Mouse (Mus musculus) myocyte (in vitro differentiated cells): ENCODE measurements around the gene Zfp804b.

ENCODE experiments used
- CEBPB ChIP-seq: IDR thresholded peaks from 2 replicates; pipeline ENCODE4 v1.6.1; 2011; ENCODE audit warnings: mild to moderate bottlenecking, moderate library complexity; ENCODE audit not compliant: poor library complexity, insufficient read depth, severe bottlenecking
- E2F4 ChIP-seq: IDR thresholded peaks from one replicate; pipeline ENCODE4 v1.6.1; 2011; ENCODE audit warnings: mild to moderate bottlenecking, control low read depth, moderate library complexity; ENCODE audit not compliant: insufficient read depth
- MAX ChIP-seq: IDR thresholded peaks from one replicate; pipeline ENCODE4 v1.6.1; 2011; ENCODE audit warnings: low read depth, mild to moderate bottlenecking, control low read depth
- MYOD1 ChIP-seq, 3 experiments: IDR thresholded peaks; one replicate each; pipeline ENCODE4 v1.6.1; 2011; ENCODE audit warnings: control low read depth in 2 of 3, low read depth in 2 of 3, mild to moderate bottlenecking in 2 of 3, moderate library complexity in 1 of 3; ENCODE audit not compliant: insufficient read length in 2 of 3, control insufficient read depth in 1 of 3
- POLR2A ChIP-seq: IDR thresholded peaks from one replicate; pipeline ENCODE4 v1.6.1; 2011; ENCODE audit warnings: low read depth, mild to moderate bottlenecking, control low read depth, moderate library complexity; ENCODE audit not compliant: insufficient read length
- POLR2AphosphoS2 ChIP-seq: IDR thresholded peaks from one replicate; pipeline ENCODE4 v1.6.1; 2011; ENCODE audit warnings: low read depth, control low read depth; ENCODE audit not compliant: insufficient read length
- SRF ChIP-seq: IDR thresholded peaks from one replicate; pipeline ENCODE4 v1.6.1; 2011; ENCODE audit warnings: low read depth; ENCODE audit not compliant: control insufficient read depth, insufficient read length
- TCF3 ChIP-seq: IDR thresholded peaks from one replicate; pipeline ENCODE4 v1.6.1; 2011; ENCODE audit warnings: low read depth, control low read depth; ENCODE audit not compliant: insufficient read length

DNA sequence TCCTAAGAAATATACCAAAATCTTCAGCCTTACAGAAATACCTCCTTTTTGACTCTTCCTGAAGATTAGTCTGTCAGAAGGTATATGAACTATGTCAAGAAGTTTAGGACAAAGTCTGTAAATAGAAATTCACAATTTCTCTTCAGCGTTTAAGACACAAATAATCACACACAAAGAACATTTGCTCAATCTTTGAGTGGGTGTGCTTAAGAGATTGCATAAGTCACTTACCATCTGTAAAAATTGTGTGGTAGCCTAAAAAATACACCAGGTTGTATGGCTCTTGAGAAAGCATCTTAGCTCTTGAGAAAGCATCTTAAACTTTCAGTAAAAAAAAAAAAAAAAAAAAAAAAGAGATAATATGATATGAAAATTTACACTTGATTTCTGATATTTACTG, 60.2 kb downstream of the Zfp804b start:
- TF ChIP-seq E2F4, result no peak
- no peak for TF ChIP-seq POLR2A
- TF ChIP-seq POLR2AphosphoS2, result no peak
- TF ChIP-seq SRF, result no peak
- no peak for TF ChIP-seq MAX
- no peak for TF ChIP-seq CEBPB
- TF ChIP-seq TCF3, result no peak
- no peak for TF ChIP-seq MYOD1 (IDR thresholded peaks at IDR 0.05; ENCODE audit: control insufficient read depth in 1 of 3, insufficient read length in 2 of 3, low read depth in 2 of 3)
